Mouse (Mus musculus) CD4-positive naive resting alpha-beta T cell, adult 57 days (primary cell): ENCODE data around the gene Tub. TPM values are rescaled to one million over a fixed set of nuclear protein-coding genes. Genes with fewer than 3 reads are reported as not detected.

ENCODE experiments used
- total RNA-seq: library from RNA; stranded (reverse); gene quantifications from one replicate; pipeline ENCODE4 v1.2.4, GENCODE M21; 2023

Tub gene
- total RNA-seq: 1.7 TPM

GRCm38 (mm10) chr7:108950312-108950761 is at the start of gene Tub:
Gene Tub (plus strand): TSS chr7:108950338.

GRCm38 (mm10) chr7:108929726-108930393 is 20.3 kb upstream of the Tub start, which contains the start of gene Nlrp10:
Gene Nlrp10 (minus strand): TSS chr7:108930178.

GRCm38 (mm10) chr7:108933794-108934731 is 16.1 kb upstream of the Tub start, which contains the start of gene Eif3f:
Gene Eif3f (plus strand): TSS chr7:108934417.

GRCm38 (mm10) chr7:109083113-109083812 is 133.1 kb downstream of the Tub start, which contains the start of gene Ric3:
Gene Ric3 (minus strand): TSS chr7:109083331.

Other genes with a start within 250 kb of the Tub start
- not detected for gene Olfr512, start 237.0 kb upstream of the Tub start, total RNA-seq
- gene Olfr513, start 199.4 kb upstream of the Tub start, total RNA-seq: not detected
- not detected for gene Olfr514, start 124.3 kb upstream of the Tub start, total RNA-seq
- not detected for gene Olfr516, start 99.8 kb upstream of the Tub start, total RNA-seq
- not detected for gene Olfr517, start 78.0 kb upstream of the Tub start, total RNA-seq
- gene Olfr518, start 65.3 kb upstream of the Tub start, total RNA-seq: not detected
- gene Olfr519, start 55.9 kb upstream of the Tub start, total RNA-seq: not detected
- gene Nlrp10, start 20.2 kb upstream of the Tub start, total RNA-seq: 0.18 TPM
- gene Eif3f, start 15.9 kb upstream of the Tub start, total RNA-seq: 250 TPM
- gene Ric3, start 133.0 kb downstream of the Tub start, total RNA-seq: not detected
- gene Lmo1, start 224.9 kb downstream of the Tub start, total RNA-seq: not detected